Mouse (Mus musculus) kidney, adult 18-20 months (tissue): ENCODE measurements at regions not wholly inside any gene's neighbourhood (a gene's known extent, or its start where the extent isn't known, plus 50 kb on each side); places are given as distances from the start of the nearest gene placed in this dataset.
A peak's percentile ranks its signal among the peaks of the same experiment; 100 is the strongest.

Experiments
- DNase-seq: peaks from one replicate; pipeline ENCODE4 v3.0.0; 2021

DNA sequence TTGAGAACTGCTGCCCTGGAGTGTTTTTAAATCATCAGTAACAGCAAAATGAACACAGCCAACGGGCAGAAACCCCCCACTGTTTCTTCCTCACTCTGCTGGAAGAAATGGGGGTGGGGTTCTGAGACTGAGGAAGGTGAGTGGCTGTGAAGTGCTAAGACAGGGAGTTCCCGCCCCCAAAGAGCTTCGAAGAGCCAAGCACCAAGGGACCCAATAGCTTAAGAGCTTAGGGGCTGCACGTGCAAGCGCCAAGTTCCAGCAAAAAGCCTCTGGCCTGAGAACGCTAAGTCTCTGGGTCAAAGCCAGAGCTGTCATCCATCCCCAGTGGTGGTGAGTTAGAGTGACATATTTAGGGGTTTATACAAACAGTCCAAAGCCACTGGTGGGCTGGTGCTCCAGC, 55.1 kb upstream of the Pcbd1 start:
- DNase-seq: no peak

DNA sequence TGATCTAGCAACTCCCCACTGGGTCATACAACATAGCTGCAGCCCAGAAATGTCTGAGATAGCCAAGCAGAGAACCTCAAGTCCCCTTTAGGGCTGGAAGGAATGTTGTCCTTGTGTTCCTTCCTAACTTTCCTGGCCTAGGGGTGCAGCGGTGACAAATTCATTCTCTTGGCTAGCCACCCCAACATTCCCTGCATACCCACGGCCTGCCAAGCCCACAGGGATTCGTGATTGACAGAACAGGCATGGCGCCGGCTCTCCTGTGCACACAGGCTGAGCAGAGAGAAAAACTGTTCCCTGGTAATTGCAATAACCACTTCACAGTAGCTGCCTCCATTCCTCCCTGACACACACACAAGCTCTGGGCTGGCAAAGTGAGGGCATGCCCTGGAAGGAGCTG, 60.5 kb upstream of the Pcbd1 start:
- DNase-seq: no peak

GRCm38 (mm10) chr10:61027215-61027614, 61.9 kb upstream of the Pcbd1 start:
- no peak for DNase-seq

GRCm38 (mm10) chr10:61025061-61025460, 64.1 kb upstream of the Pcbd1 start:
- DNase-seq: no peak

- peak; percentile 13 for DNase-seq
Observed at GRCm38 (mm10) chr10:61024166-61024565, 65.0 kb upstream of the Pcbd1 start.

DNA sequence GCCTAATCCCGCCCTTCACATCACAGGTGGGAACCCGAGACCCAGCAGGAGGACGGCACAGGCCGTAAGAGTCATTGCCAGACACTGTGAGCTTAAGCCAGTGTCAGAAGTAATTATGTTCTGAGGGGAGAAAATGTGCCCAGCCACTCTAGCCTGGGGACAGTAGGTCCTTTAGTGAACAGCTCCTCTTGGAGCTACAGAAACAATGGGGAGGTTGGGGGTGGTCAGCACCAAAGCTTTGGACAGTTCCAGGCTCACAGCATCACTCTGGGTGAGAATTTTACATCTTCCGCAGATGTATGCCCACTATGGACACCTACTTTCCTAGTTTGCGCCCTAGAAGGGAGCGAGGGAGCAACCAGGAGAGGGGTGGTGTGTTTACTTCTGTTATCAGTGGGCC, 65.7 kb upstream of the Pcbd1 start:
- no peak for DNase-seq

- no peak for DNase-seq
Observed at GRCm38 (mm10) chr10:61019566-61019965, 69.6 kb upstream of the Pcbd1 start.

DNA sequence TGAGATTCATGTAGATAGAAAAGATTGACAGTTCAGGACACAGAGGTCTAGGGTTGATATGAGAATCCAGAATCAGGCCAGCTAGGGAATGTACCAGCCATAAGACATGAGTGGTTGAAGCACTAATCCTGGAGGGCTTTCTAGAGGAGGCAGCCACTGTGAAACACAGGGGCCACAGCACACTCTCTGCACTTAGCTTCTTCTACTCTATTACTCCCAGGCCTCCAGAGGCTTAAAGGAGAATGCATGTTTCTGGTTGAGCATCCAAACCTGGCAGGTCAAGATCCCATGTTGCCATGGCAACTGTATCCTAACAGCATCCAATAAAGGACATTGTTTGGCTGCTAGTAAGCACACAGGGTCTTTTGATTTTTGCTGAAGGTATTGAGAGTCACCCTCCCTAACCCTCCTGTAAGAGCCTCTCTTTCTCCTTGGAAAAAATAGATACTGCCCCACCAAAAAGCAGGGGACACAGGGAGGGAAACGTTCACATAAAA, 76.9 kb upstream of the Pcbd1 start:
- DNase-seq: no peak

GRCm38 (mm10) chr10:61010697-61011096, 78.4 kb upstream of the Pcbd1 start:
- DNase-seq: no peak

- no peak for DNase-seq
Observed at GRCm38 (mm10) chr10:61007403-61007802, 81.7 kb upstream of the Pcbd1 start.

GRCm38 (mm10) chr10:61001745-61002160, 87.4 kb upstream of the Pcbd1 start:
- no peak for DNase-seq

- DNase-seq: no peak
Observed at GRCm38 (mm10) chr10:60997393-60997792, 91.7 kb upstream of the Pcbd1 start.

- DNase-seq: no peak
Observed at GRCm38 (mm10) chr10:60995908-60996640, 93.1 kb upstream of the Pcbd1 start.

DNA sequence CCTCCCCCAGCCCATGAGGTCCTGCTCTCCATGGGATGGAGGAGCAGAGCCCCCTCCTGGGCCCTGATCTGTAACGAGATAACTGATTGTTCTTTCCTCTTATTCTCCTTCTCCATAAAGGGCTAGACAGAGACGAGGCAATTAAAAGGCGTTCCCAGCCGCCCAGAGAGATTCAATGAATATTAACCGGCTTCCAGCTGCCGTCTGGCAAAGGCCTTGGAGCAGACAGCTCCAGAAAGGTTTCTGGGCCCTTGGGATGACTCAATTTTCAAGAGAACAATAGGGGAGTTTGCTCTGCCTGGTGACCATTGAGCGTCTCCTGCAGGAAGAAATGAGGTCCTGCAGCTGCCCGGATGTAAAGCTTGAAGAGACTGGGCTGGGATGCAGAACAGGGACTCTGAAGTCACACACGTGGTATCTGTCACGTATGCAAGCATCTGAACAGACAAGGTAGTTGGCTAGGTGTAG, 104.0 kb upstream of the Pcbd1 start:
- peak; percentile 28 for DNase-seq

- no peak for DNase-seq
Observed at GRCm38 (mm10) chr10:60981770-60982169, 107.4 kb upstream of the Pcbd1 start.

GRCm38 (mm10) chr10:60973615-60974014, 115.5 kb upstream of the Pcbd1 start:
- no peak for DNase-seq

- DNase-seq: no peak
Observed at GRCm38 (mm10) chr10:60964843-60965242, 124.3 kb upstream of the Pcbd1 start.

DNA sequence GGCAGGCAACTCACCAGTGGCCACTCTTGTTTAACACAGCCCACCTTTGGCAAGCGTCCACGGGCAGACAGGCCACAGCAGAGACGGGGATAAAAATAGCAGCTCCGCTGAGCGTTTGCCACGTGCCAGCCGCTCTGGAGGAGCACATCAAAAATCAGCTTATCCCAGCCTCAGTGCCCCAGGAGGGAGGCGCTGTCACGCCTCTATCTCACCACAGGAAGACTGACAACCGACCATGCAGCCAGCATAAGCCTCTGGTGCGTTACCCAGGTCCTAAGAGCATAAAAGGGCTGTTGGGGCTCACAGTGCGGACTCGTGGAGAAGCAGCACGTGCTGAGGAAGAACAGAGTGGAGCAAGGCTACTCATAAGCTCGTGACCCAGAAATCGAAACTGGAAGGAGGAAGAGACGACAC, 126.4 kb upstream of the Unc5b start:
- no peak for DNase-seq

GRCm38 (mm10) chr10:60955467-60955866, 124.1 kb upstream of the Unc5b start:
- DNase-seq: no peak

DNA sequence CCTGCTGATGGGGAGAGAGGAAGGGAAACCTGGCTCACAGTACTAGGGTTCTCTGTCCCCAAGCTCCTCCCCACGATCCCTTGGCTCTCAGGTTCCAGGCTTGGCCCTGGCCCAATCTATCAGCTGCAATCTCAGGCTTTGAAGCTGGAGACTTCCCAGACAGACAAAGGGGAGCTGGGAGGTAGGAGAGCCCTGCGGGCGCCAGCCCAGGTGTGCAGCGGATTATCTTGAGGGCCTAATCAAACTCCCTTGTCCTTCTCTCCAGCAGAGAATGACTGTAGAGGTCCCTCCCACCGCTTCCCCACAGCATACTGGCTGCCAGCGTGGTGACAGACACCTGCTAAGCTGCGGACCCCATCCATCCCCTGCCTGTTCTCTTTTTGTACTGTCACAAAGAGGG, 121.1 kb upstream of the Unc5b start:
- DNase-seq: no peak

GRCm38 (mm10) chr10:60948983-60949677, 117.7 kb upstream of the Unc5b start:
- DNase-seq: no peak

DNA sequence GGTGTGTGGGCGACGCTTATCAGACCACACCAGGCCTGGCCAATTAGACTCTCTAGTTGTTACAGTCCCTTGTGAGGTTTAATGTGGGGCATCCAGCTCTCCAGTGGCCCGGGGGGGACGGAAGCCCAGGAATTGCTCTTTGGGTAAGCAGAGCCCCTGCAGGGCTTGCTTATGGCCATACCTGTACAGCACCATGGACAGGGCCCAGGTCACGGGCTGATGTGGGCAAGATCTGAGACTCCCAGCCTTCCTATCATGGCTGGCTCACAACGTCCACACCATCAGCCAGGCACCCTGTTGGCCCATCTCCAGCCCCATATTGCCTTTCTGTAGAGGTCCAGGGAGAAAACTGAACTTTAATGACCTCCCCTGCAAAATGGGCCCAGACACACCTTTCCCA, 111.7 kb upstream of the Unc5b start:
- no peak for DNase-seq

DNA sequence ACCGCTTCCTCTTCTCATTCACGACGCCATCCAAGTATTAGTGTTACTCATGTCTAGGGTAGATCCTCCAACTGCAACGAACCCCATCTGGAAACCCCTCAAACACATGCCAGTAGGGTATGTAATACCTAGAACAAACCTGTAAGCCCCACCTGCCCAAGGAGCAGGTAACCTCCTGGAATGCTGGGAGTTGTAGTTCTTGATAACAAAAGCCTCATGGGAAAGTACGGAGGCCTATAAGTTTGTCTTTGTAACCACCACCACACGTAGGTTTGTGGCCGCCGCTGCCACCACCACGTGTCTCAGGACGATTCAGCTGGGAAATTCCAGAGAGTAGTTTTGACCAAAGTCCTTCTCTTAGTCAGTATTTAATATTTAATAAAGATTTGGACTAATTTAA, 107.4 kb upstream of the Unc5b start:
- no peak for DNase-seq

DNA sequence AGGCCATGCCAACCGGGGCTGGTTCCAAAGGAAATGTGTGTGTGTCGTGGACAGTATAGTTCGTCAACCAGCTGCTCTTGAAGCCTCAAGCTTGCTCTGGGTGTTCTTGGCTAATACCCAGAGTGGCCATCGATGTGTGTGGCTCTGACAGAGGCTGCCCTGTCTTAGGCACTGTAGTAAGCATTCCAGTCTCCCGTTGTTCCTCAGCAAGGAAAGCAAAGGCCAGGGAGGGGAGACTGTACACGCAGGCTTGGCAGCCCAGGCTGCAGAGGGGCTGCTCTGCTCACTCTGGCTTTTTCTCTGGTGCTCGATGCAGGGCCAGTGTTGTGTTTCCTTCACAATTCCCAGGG, 106.1 kb upstream of the Unc5b start:
- no peak for DNase-seq
